Mouse (Mus musculus) adrenal gland, postnatal 10 days (tissue): Measurements from ENCODE around the gene Slc22a26. TPM values are rescaled to one million over a fixed set of nuclear protein-coding genes. Genes with fewer than 3 reads are reported as not detected.
"Not testable (repeated sequence)": the region's sequence is repeated elsewhere in the genome, so short reads cannot be mapped to it uniquely, and the experiment has no call there.

ENCODE experiments used
- DNase-seq: peaks from one replicate; pipeline ENCODE4 v3.0.0; 2021; ENCODE audit warnings: mixed read lengths
- long read RNA-seq, 2 experiments: library from polyadenylated mRNA; stranded (forward); transcript quantifications; one replicate each; pipeline ENCODE4 v2.0.0; 2021
- total RNA-seq, 2 experiments: library from RNA; stranded (reverse); gene quantifications; 2 replicates each; pipeline ENCODE4 v1.2.3; 2021

The Slc22a26 gene
- total RNA-seq = under 1 TPM; 0.42 to 0.51 TPM
- long read RNA-seq, experiment 1 = 0 reads
- long read RNA-seq, experiment 2 = 0 reads

GRCm38 (mm10) chr19:7802571-7802970 lies at the start of gene Slc22a26:
Gene Slc22a26, minus strand, starts transcription at chr19:7802667.
- DNase-seq = no peak

GRCm38 (mm10) chr19:7829851-7830250 lies 27.4 kb upstream of the Slc22a26 start:
- no peak for DNase-seq

GRCm38 (mm10) chr19:7790571-7790970 lies 11.9 kb downstream of the Slc22a26 start:
- DNase-seq = no peak

- DNase-seq = no peak
Observed at GRCm38 (mm10) chr19:7775306-7775705, 27.2 kb downstream of the Slc22a26 start.

GRCm38 (mm10) chr19:7766124-7766523 lies 36.3 kb downstream of the Slc22a26 start:
- no peak for DNase-seq

GRCm38 (mm10) chr19:7765599-7765998 lies 36.9 kb downstream of the Slc22a26 start:
- DNase-seq = no peak

- not testable (repeated sequence) for DNase-seq
Observed at GRCm38 (mm10) chr19:7753371-7753770, 49.1 kb downstream of the Slc22a26 start.

Other genes with a start within 250 kb of the Slc22a26 start
- gene Pla2g16, start 245.2 kb downstream of the Slc22a26 start, total RNA-seq = 10 to 100 TPM; 83.3 to 97.3 TPM
- 10 to 100 TPM; 20.3 to 29.6 TPM for gene Lgals12, start 195.5 kb downstream of the Slc22a26 start, total RNA-seq
- under 1 TPM in 1 of 2 experiments, not detected in 1; 0.39 TPM for gene Hrasls5, start 190.1 kb downstream of the Slc22a26 start, total RNA-seq
- not detected for gene Slc22a19, start 91.4 kb downstream of the Slc22a26 start, total RNA-seq
- 1 to 10 TPM; 3.0 to 4.1 TPM for gene Slc22a27, start 163.4 kb upstream of the Slc22a26 start, total RNA-seq